Mouse (Mus musculus) heart, postnatal 10 days (tissue): Measurements from ENCODE around the gene Eef2. TPM values are rescaled to one million over a fixed set of nuclear protein-coding genes. Genes with fewer than 3 reads are reported as not detected.

Source experiments
- DNase-seq, 2 experiments: peaks; one replicate each; pipeline ENCODE4 v3.0.0; 2021
- intact Hi-C: fragments of 180-260 bp; cut with DNase I; formaldehyde crosslinking; loops from one replicate; pipeline ENCODE4 v1.15.1; 2025
- total RNA-seq, 2 experiments: library from RNA; stranded (reverse); gene quantifications; 2 replicates each; pipeline ENCODE4 v1.2.3; 2021

The Eef2 gene
- total RNA-seq = 1,000 to 10,000 TPM; 1,333 to 1,385 TPM

DNA sequence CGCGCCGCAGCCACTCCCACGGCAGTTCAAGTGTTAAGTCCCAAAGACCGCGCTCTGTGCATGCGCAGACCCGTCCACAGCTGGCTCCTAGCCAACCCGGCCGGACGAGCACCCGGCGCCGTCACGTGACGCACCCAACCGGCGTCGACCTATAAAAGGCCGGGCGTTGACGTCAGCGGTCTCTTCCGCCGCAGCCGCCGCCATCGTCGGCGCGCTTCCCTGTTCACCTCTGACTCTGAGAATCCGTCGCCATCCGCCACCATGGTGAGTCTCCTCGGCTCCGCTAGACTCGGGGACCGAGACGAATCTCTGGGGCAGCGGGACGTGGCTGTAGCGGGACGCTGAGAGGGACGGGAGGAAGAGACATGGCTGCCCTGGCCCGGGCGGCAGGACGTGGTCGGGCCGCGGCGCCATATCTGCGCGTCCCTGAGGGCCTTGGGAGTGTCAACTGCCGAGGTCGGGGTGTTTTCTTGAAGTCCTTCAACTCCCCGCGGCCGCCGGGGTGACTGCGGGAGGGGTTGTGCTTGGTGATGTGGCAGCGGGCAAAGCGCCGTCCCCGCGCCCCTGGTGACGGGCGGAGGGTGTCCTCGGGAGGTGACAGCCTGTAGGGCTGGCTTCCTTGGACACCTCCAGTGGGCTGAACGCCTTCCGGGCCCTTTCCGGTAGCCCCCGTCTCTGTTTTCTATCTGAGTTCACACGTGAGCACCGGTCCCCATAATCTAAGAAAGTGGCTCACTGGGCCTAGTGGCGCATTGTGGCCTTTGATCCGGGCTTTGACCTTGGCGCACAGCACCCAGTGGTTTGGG lies at the start of gene Eef2:
Eef2 (plus strand) TSS at position 166 of the 806 bp plus-strand sequence.
- peak; percentile 99 to 100 for DNase-seq
- intact Hi-C loops = loop anchor here (5.0 kb wide), 3 partner anchors 39 to 379 kb away; partner anchors contain the start of genes Plekhj1, Sf3a2 and Zbtb7a

- intact Hi-C loops = no loop called here
These were observed 42.2 kb upstream of the Eef2 start for GRCm38 (mm10) chr10:81134181-81134587.

GRCm38 (mm10) chr10:81134966-81135681 lies 41.3 kb upstream of the Eef2 start, which contains the start of gene Zbtb7a:
Zbtb7a (plus strand) TSS chr10:81135220.
- DNase-seq = peak in 1 of 2 experiments; percentile 56
- intact Hi-C loops = loop anchor here (5.0 kb wide), 1 partner anchor 42 kb away; the partner anchor contains the start of gene Eef2

More at GRCm38 (mm10) chr10:81134181-81134587, 42.2 kb upstream of the Eef2 start:
- peak; percentile 71 to 75 for DNase-seq

- intact Hi-C loops = loop anchor here (5.0 kb wide), 1 partner anchor 41 kb away; the partner anchor contains the start of gene Eef2
- peak; percentile 85 for DNase-seq
These were observed 40.4 kb upstream of the Eef2 start for GRCm38 (mm10) chr10:81135831-81136705.

DNA sequence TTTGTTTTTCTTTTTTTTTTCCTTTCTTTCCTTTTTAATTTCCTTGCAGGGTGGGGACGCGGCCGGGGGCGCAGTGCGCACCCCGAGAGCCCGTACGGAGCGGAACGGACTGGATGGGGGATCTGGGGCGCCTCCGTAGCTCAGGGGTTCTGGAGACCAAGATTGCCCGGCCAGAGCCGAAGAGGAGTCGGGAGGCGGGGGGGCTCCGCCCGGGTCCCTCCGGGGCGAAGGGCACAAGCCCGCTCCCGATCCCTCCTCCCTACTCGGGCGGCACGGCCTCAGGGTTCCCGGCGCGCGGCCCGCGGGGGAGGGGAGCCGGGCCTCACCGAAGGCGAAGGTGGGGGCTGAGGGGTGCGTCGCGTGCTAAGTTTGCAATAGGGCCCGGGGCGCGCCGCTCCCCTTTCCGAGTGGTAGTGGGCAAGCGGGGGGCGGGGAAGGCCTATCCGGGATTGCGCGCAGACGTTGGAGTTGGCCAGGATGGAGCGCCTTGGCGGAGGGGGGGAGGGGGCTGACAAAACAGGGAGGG lies 39.7 kb upstream of the Eef2 start:
- peak; percentile 85 to 88 for DNase-seq
- intact Hi-C loops = loop anchor here (5.0 kb wide), 1 partner anchor 41 kb away; the partner anchor contains the start of gene Eef2

GRCm38 (mm10) chr10:81137252-81138130 lies 38.9 kb upstream of the Eef2 start:
- intact Hi-C loops = loop anchor here (5.0 kb wide), 1 partner anchor 40 kb away; the partner anchor contains the start of gene Eef2
- peak; percentile 100 for DNase-seq

- DNase-seq = peak; percentile 64 to 65
- intact Hi-C loops = loop anchor here (5.0 kb wide), 1 partner anchor 39 kb away; the partner anchor contains the start of gene Eef2
These were observed 38.2 kb upstream of the Eef2 start for GRCm38 (mm10) chr10:81138131-81138782.

DNA sequence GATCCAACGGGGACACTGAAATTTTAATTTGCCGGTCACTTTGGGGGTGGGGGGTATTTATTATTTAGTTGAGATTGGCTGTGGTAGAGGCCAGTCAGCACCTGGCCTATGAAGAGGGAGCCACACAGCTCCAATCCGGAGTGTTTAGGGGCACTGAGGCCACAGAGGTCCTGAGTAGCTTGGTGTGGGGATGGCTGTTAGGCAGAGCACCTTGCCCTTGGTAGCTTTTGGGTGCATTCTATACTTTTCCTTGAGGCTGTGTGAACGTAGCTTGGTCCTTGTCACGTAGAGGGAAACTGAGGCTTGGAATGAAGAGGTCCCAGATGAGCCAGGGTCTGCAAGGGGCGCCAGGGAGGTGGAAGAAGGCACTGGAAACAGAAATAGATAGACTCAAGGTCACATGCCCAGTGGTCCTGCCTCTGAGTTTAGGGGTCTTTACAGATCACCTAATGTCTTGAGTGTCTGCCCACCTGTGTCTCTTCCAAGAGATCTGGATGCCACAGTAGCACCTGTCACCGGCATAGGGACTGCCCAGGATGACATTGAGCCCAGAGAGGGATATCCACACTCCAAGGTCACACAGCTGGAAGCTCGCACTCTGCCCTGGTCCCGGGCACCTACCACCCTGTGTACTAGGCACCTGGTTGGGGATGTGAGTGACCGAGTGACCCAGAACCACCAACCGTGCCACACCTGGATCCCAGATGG lies 37.5 kb upstream of the Eef2 start:
- intact Hi-C loops = loop anchor here (5.0 kb wide), 1 partner anchor 38 kb away; the partner anchor contains the start of gene Eef2
- no peak for DNase-seq

- DNase-seq = no peak
- intact Hi-C loops = loop anchor here (5.0 kb wide), 1 partner anchor 38 kb away; the partner anchor contains the start of gene Eef2
These were observed 36.9 kb upstream of the Eef2 start for GRCm38 (mm10) chr10:81139529-81139846.

DNA sequence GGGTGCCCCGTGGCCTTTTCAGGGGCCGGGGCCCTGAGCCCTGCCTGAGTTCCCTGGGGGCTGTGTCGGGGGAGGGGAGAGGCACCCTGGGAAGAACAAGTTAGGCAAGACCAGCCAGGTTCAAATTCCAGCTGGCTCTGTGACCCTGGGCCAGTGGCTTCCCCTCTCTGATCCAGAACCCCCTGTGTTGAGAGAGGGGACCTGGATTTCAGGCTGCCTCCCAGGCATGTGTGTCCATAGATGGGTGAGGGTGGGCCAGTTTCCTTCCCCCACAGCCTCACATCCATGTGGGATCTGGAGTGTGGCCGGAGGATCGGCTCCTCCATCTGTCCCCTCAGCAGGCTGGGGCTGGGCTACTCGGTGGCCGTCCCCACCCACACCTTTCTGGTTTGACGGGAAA lies 36.4 kb upstream of the Eef2 start:
- intact Hi-C loops = loop anchor here (2.0 kb wide), 1 partner anchor 27 kb away; the partner anchor contains the start of gene Pias4

DNA sequence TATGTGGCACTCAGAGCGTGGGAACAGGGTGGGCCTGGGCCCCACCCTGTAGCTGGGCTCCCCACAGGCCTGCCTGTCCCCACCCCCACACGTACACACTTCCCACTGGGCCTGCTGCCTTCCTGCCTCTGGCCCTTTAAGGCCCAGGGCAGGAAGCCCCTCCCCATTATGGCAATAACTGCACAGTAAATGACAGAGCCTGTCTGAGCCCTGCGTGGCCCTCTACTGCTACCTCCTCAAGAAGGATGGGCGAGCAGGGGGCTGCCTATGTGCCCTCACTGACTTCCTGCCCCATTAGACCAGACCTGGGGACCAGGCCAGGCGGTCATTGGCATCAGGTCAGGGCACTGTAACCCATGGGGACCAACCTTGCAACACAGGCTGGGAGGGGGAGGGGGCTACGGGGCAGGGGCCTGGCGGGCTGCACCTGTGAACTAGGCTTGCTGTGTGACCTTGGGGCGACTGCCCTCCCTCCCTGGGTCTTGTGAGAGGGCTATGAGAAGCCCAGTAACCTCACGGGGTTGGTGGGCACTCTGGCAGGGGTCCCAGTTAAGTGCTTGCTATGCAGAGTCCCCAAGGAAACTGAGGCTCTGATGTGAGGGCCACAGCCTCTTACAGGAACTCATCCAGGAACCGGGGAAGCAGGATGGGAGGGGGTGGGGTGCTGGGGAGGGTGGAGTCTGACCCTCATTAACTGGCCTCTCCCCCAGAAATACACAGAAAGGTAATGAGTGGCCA lies 35.5 kb upstream of the Eef2 start:
- intact Hi-C loops = loop anchor here (2.0 kb wide), 1 partner anchor 26 kb away; the partner anchor contains the start of gene Pias4
- DNase-seq = peak; percentile 54 to 63

More for the DNA sequence above, 36.4 kb upstream of the Eef2 start:
- no peak for DNase-seq

GRCm38 (mm10) chr10:81141455-81142210 lies 34.8 kb upstream of the Eef2 start:
- intact Hi-C loops = loop anchor here (2.0 kb wide), 1 partner anchor 25 kb away; the partner anchor contains the start of gene Pias4
- DNase-seq = no peak

DNA sequence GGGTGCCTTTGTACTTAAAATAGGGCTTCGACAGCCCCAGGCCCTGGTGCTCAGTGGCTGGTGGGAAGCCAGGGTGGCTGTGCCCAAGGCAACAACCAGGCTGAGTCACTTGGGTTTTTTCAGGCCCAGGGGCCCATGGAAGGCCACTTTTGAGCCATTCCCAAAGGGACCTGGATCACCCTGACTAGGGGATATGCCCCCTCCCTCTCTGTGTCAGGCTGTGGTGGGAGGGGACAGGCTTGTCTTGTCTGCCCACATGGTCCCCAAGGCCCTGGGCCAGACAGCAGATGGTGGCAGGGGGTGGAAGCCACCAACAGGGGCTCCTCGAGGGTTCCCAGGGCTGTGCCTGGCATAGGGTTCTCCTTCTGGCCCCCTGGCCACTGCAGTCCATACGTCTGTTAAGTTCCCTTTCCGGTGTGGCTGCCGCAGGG lies 33.9 kb upstream of the Eef2 start:
- no peak for DNase-seq
- intact Hi-C loops = no loop called here

DNA sequence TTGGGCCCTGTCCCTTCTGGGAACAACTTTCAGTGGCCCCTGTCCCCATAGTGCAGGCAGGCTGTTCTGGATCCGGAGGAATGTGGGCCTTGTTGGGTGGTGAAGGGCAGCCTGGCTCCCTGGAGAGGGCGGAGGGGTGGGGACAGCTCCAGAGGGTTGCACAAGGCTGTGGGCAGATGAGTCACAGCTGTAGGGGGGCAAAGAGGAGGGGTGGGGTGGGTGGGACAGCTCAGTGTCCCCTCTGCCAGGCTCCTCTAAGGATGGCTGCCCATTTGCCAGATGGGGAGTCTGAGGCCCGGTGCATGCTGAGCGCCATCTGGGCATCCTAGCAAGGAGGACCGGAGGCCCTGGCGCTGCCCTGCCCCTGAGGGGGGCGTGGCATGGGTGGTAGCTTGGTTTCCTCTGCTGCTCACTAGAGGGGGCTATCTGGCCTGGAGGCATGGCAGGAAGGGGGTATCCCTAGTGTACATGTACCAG lies 33.2 kb upstream of the Eef2 start:
- DNase-seq = no peak
- intact Hi-C loops = no loop called here

GRCm38 (mm10) chr10:81143845-81144437 lies 32.5 kb upstream of the Eef2 start:
- intact Hi-C loops = no loop called here
- DNase-seq = no peak
